Mouse (Mus musculus) large intestine, adult 2 months (tissue): ENCODE measurements around the gene Slc25a34. TPM values are rescaled to one million over a fixed set of nuclear protein-coding genes. Genes with fewer than 3 reads are reported as not detected.

Experiments
- DNase-seq: peaks from one replicate; pipeline ENCODE4 v3.0.0-alpha.2; 2012; ENCODE audit warnings: low read depth, low spot score
- WGBS: fragments of 180-500 bp; shearing (Covaris S2); methylation state at CpG from one replicate; pipeline ENCODE4 v1.1.7; 2018; 5-methylcytosine and 5-hydroxymethylcytosine counted together
- polyA plus RNA-seq: library from polyadenylated mRNA; depleted of rRNA; stranded (reverse); fragments of >200 nt; gene quantifications from 2 replicates; pipeline ENCODE4 v1.2.3, GENCODE M21; 2012

The Slc25a34 gene
- polyA plus RNA-seq, 1 experiment, result 7.4 TPM

DNA sequence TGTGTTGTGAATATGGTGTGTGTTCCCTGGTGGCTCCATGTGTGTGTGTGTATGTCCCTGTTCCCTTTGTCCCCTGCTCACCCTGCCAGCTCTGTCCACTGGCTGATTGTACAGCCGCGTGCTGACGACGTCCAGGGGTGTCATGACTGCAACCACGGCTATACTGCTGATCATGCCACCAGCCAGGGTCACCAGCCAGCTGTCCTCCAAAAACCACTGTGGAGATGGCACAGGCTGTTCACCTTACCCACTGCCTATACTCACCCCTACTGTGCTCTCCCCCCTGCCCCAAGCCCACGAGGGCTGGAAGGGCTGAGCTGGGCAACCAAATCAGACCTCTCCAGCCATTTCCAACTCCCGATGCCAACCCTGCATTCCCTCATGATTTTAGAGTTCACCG is 2.3 kb downstream of the Slc25a34 start:
- WGBS, result 89% methylated on average over 8 of the region's 8 CpGs
- no peak for DNase-seq

DNA sequence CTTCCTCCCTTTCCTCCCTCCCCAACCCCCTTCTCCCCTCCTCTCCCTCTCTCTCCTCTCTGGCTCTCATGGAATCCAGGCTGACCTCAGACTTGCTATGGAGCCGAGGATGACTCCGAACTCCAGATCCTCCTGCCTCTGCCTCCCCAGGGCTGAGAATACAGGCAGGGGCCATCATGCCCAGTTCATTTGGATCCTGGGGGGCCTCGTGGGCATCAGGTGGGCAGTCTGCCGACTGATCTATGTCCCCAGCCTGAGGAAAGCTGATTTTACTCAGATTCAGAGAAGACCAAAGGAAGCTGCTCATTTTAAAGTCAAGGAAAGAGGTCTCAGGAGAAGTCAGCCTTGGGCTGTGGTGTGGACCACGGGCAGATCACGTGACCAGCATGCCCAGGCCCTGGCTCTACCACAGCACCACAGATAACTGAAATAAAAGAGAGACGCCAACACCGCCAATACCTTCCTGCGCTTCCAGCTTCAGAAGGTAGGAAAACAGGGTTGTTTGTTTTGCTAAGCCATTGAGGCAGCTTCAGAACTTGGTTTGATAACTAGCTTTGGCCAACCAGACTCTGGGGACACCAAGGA is 4.2 kb downstream of the Slc25a34 start:
- WGBS, result 63% methylated on average over 9 of the region's 9 CpGs
- no peak for DNase-seq

DNA sequence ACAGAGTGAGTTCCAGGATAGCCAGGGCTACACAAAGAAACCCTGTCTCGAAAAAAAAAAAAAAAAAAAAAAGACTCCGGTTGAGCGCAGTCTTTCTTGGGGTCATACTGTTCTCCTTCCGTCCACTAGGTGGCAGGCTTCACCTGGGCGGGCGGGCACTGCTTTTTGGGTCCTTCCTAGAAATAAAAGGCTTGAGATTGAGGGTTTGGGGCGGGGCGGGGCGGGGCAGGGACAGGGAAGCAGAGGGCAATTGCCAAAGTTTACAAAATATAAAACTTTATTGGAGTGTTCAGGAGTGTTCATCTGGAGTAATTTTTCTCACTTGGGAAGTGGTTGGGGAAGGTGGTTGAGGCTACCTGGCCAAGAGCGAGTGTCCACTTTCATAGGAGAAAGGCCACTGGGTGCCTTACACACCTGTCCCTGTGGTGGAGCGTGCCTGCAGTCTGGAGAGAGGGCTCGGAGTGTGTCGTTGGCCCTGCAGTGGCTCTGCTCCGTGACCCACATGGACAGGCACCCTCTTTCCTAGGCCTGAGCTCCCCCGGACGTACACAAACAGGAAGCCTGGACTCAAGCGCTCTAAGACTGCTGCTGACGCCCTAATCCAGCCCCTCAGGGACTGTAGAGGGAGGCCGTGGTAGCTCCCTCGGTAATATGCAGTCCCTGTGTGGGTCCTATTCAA is 4.9 kb downstream of the Slc25a34 start, which contains the start of gene Tmem82:
Gene Tmem82, minus strand, starts transcription at position 69 of the 679 bp plus-strand sequence.
- DNase-seq, result no peak
- WGBS, result 3% methylated on average over 20 of the region's 20 CpGs

DNA sequence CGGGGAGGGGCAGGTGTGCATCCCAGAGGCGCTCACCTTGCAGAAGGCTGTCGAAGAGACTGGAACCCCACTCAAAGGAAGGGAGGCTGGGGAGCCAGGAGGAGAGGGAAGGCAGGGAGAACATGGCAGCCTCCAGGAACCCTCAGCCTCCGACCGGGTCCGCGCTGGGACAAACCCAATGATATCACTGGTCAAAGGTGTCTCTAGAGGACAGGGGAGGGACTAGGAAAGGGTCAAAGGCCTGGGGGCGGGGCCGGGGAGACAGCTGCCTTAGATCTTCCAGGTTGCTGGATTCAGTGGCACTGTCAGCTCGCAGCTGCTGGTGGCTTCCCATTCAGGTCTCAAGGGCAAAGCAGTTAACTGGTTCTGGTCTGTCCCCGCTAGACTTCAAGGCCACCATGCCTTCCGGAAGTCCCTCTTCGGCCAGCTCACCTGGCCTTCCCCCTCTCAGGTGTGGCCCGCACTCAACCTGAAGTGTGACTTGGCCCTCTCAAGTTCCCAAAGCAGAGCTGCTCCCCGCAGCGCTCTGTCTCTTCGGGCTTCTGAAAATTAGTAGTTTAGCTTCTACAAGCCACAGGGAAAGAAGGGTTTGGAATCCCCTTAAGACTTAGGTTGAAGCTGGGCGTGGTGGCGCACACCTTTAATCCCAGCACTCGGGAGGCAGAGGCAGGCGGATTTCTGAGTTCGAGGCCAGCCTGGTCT is 5.6 kb downstream of the Slc25a34 start:
- no peak for DNase-seq
- WGBS, result 10% methylated on average over 22 of the region's 22 CpGs

DNA sequence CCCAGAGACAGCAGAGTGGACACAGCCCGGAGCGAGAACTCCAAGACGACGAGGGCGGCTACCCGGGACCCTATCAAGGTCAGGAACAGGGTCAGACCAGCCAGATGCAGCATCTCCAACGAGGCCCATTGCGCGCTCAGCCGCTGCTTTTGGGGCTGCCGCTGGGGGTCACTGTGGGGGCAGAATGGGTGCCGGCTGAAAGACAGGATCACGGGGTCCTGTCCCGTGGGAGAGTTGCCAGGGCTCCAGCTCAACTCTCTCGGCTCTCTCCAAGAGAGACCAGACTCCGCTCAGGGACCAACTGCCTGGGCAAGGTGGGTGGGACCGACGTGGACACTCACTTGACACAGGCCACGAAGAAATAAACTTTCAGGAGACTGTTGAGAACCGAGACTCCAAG is 6.3 kb downstream of the Slc25a34 start:
- 6% methylated on average over 20 of the region's 20 CpGs for WGBS
- DNase-seq, result no peak

DNA sequence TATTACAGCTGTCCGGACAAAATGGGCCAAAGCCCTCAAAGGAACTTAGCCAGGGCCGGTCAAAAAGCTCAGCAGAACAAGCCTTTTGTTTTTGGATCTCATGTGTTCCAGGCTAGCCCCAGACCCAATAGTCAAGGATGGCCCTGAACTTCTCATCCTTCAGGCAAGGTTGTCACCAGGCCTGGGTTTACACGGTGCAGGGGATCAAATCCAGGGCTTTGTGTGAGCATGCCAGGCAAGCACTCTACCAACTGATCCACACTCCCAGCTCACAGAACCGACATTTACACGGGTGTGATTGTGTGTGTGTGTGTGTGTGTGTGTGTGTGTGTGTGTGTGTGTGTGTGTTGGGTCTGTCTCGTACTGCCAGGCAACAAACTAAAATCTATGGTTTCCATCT is 6.8 kb downstream of the Slc25a34 start:
- WGBS, result 75% methylated on average over 6 of the region's 6 CpGs
- no peak for DNase-seq

DNA sequence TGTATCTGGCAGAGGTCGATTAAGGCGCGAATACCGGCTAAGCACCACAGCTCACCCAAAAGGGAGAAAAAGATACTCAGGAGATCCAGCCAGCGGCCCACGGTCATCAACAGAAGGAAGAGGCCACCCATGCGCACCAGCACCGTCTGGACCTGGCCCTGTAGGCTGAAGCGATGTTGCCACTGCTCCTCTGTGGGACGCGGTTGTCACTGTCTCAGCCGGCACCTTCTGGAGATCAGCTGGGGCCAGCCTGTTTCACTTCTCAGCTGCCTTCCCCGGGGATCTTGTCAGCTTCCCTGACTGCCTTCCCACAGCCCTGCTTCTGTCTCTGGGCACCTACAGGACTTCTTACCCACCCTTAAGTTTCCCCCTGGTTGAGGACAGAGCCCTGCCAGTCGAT is 8.7 kb downstream of the Slc25a34 start:
- 87% methylated on average over 14 of the region's 14 CpGs for WGBS

DNA sequence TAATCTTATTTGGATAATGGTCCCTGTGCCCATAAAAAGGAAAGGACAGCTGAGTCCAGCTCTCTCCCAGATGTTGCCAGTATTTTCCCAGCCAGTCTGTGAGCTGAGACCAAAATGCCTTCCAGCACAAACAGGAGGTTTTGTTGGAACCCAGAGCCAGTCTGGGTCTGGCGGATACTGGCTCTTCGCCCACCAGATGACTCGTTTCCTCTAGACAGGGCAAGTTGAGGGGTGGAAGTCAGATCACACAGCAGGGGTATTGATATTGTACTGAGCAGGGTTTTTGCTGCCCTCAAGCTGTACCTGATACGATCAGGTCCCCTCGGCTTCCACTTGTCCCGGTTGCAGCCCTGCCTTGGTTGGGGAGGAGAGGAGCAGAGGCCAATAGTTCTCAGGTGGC is 14.1 kb downstream of the Slc25a34 start:
- DNase-seq, result no peak
- WGBS, result 67% methylated on average over 6 of the region's 6 CpGs

More for the DNA sequence above, 8.7 kb downstream of the Slc25a34 start:
- no peak for DNase-seq

DNA sequence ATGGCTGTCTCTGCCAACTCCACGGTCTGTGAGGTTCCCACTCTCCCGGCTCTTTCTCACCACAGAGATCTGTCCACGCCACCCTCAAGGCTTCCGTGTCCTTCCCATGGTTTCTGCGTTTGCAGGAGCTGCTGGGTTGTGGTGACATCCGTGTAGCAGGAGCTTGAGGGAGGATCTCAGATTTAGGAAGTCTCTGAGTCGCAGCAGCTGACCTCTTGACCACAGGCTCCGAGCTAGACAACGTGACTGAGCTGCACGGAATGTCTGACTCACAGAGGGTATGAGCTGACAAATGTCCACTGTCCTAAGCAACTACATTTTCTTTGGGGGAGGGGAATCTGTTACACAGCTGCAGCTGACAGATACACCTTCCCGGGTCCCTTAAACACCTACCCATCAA is 17.8 kb downstream of the Slc25a34 start, which contains the start of gene Fblim1:
Gene Fblim1, minus strand, starts transcription at position 236 of the 400 bp plus-strand sequence.
- WGBS, result 75% methylated on average over 11 of the region's 11 CpGs
- DNase-seq, result no peak

DNA sequence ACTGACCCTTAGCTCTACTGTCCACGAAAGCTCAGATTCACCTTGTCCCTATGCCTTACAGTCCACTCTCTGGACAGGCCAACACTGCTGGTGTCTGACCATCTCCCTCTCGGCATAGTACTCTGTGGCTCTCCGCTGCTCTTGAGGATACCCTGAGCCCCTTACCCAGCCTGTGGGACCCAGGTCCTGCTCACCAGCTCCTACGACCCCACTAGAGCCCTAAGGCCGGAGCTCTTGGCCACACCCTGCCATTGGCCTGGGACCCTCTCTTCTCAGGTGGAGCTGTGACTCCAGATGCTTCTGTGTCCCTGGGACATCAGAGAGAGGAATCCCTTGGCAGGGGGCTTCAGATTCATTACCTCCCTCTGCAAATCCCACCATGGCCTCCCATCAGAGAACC is 18.2 kb downstream of the Slc25a34 start:
- 88% methylated on average over 5 of the region's 5 CpGs for WGBS
- no peak for DNase-seq

DNA sequence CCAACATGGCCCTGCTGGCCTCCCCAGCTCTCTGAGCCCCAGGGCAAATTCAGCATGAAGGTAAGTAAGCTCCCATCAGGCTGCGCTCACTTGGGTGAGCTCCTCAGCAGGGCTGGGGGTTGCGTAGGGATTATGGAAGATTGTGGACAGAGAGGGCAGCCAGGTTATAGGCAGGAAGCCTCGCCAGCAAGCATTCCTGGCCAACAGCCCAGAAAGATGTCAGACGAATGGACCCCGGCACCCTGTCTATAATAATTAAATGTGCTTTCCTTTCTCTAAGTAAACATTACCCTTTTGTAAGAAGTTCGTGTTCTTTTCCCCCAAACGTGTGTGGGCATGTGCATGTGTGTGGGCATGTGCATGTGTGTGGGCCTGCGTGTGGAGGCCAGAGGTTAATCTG is 19.1 kb downstream of the Slc25a34 start:
- 24% methylated on average over 8 of the region's 8 CpGs for WGBS
- no peak for DNase-seq

DNA sequence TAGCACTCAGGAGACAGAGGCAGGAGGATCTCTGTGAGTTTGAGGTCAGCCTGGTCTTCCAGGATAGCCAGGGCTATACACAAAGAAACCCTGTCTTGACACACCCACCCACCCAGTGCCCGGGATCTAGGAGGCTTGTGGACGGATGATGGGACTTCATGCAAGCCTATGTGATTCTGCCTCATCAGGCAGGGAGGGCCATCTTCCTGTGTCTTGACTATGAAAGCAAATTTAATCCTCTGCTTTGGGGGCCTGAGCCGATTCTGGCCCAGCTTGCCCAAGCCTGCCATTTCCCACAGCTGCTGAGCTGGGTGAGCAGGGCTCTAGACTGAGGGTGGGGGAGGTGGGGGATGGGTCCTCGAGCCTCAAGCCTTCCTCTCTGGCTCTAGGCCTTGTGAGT is 19.7 kb downstream of the Slc25a34 start:
- no peak for DNase-seq
- 63% methylated on average over 4 of the region's 4 CpGs for WGBS

DNA sequence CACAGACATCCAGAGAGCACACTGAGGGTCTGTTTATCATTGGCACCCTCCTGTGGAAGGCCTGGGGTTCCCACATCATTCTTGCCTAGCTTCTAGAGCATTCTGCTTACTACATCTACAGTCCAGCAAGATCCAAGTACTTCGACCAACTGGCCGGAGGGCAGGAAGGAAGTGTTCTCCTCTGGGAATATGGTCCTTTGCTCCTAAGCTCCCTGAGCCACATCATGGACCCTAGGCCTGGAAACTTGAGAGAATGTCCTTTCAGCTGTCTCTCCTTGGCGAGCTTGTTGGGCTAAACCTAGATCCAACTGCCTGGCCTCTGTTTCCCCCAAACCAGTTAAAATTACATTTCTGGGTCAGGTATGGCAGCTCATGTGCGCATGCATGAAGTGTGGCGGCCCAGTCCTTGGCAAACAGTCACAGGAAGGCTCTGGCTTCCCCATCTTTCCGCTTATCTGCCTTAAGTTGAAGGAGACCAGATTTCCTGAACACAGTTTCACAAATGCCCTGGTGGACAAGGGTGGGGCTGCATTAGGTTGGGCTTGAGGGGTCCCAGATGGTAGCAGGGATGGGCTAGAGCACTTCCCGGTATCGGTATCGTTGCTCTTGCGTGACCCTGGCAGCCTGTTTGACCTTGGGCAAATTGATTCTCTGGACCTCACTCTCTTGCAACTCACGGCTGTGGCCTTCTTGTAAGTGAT is 20.9 kb downstream of the Slc25a34 start:
- 82% methylated on average over 11 of the region's 11 CpGs for WGBS
- DNase-seq, result no peak

DNA sequence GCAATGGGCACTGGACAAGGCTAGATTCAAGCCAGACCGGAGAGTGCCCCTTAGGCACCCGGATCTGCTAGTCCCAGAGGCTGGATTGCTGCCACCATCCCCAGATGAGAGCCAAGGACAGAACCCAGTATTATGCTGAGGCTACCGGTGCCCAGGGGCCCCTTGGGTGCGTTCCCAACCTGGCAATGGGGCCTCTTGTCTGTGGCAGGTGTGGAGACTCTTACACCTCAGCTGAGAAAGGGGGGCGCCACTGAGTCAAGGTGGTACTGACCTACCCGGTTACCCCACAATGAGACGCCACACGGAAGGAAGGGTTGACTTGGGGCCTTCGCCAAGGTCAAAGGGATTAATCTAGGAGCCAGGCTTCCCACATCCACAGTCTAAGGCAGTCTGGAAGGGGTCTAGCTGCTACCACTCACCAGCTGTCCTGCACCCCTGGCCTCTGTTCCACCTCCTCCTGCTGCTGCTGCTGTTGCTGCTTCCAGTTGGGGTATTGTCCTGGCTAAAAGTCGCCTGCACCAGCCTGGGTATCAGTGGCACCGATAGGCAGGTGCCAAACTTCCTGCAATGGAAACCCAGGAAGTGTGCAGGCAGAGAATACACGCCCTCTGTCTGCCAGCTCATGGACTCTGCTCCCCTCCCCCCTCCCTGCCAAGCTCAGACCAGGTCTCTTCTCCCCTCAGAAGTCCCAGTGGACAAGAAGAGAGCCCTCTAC is 22.3 kb downstream of the Slc25a34 start:
- WGBS, result 33% methylated on average over 12 of the region's 12 CpGs
- DNase-seq, result no peak

DNA sequence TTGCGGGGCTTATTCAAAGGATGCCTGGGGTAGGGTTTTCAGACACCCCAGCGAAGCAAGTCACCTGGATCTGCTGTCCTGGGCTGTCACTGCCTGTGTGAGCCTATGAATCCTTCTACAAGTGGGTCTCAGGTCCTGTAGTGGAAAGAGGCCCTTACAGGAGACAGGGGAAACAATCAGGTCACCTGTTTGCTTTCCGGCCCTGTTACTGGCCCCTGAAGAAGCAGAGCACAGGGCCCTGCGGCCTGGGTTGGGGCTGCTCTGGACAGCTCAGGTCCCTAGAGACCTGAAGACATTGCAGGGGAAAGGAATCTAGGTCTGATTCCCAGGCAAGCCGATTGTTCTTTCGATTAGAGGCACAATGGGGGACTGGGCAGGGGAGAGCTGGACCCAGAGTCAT is 23.3 kb downstream of the Slc25a34 start:
- WGBS, result 35% methylated on average over 6 of the region's 6 CpGs
- no peak for DNase-seq

DNA sequence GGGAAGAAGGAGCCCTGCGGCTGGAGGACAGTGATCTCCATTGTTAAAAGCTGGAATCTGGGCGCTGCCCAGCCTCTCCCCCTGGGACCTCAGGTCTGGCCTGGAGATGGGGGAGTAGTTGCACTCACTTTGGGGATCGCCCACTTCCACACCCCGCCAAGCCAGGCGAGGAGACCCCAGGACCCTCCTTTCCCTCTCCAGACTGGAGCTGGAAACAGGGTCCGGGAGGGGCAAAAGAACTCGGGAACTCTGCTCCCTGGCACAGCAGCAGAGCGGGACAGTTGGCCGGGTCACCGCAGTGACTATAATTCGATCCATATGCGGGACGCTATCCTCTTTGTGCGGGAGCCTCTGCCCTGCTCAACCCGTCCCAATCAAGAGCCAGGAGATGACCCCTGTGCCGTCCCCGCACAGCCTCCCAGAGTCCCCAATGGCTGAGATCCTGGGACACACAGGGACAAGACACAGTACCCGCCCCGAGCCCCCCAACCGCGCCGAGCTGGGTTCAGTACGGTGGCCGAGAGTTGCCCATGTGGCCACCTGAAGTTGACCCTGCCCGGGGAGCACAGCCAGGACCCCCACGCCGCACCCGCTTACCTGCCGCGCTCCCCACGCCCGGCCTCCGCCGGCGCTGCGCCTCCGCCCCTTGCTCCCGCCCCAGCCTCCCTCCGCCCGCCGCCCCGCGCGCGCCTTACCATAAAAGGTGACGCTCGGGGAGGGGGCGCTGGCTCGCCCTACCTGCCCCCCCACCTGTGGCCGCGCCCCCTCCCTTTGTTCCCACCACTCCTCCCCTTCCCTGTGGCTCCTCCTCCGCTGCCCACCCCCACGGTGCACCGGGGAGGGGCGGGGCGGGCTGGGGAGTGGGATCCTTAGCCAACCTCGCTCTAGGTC is 24.1 kb downstream of the Slc25a34 start:
- no peak for DNase-seq
- 2% methylated on average over 48 of the region's 57 CpGs for WGBS

DNA sequence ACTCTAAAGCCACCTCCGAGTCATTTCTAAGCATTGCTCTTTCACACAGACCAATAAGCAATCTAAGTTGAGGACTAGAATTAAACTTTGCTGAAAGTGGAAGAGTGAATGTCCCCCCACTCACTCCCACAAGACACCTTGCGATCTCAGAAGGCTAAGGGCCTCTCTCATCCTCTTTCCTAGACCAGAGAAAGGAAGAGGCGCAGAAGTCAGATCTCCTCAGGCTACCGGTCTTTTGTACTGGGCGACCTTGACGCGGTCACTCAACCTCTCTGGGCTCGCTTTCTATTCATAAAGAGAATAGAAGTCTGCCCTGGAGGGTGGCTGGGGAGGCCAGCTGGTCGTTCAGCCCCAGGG is 24.7 kb downstream of the Slc25a34 start:
- 11% methylated on average over 9 of the region's 9 CpGs for WGBS
- DNase-seq, result no peak

DNA sequence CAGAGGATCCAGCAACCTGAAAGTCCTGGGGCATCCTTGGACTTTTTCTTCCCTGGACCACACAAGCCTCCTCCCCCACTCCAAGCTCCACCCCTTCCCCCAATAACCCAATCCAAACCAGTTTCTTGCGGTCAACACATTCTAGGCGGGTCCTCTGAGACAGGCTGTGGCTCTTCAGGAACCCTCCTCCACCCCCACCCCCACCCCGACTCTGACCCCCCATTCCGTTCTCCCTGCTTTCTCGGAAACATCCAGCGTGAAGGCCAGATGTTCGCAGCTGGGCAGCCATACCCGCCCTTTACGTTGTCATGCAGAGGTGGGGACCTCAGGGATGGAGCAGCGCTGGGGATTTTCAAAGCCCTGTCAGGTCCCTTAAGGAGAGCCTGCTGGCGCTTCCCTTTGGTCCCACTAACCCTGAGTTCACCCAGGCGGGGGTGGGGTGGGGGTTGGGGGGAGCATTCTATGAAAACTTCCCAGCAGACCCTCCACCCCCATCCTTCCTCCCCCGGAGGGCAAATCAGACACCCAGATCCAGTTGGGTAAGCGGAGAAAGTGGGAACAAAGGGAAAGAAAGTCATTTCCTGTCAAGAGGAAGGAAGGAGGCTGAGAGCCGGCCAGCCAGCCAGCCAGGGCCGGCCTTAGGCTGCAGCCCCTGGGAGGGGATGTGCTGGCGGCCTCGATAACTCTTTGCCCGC is 25.3 kb downstream of the Slc25a34 start:
- 23% methylated on average over 19 of the region's 19 CpGs for WGBS
- no peak for DNase-seq
